Mouse (Mus musculus): Measurements from ENCODE around the gene Mipep.

Mipep gene

GRCm38 (mm10) chr14:60784427-60785315, at the start of gene Mipep:
Gene Mipep (plus strand): TSS chr14:60784573.
- peak; percentile 91 for DNase-seq (ENCODE audit: low read depth)

- DNase-seq (ENCODE audit: low read depth): no peak
Measured at GRCm38 (mm10) chr14:60735206-60735605, 49.2 kb upstream of the Mipep start.

GRCm38 (mm10) chr14:60735848-60736547, 48.4 kb upstream of the Mipep start:
- no peak for DNase-seq (ENCODE audit: low read depth)

- peak; percentile 53 for DNase-seq (ENCODE audit: low read depth)
Measured at GRCm38 (mm10) chr14:60736591-60737192, 47.7 kb upstream of the Mipep start.

- no peak for DNase-seq (ENCODE audit: low read depth)
Measured at GRCm38 (mm10) chr14:60737202-60737611, 47.2 kb upstream of the Mipep start.

- no peak for DNase-seq (ENCODE audit: low read depth)
Measured at GRCm38 (mm10) chr14:60738434-60738938, 45.9 kb upstream of the Mipep start.

- DNase-seq (ENCODE audit: low read depth): no peak
Measured at GRCm38 (mm10) chr14:60739155-60739554, 45.2 kb upstream of the Mipep start.

- DNase-seq (ENCODE audit: low read depth): no peak
Measured at GRCm38 (mm10) chr14:60739616-60740015, 44.8 kb upstream of the Mipep start.

- no peak for DNase-seq (ENCODE audit: low read depth)
Measured at GRCm38 (mm10) chr14:60740507-60740906, 43.9 kb upstream of the Mipep start.

GRCm38 (mm10) chr14:60741033-60741432, 43.3 kb upstream of the Mipep start:
- DNase-seq (ENCODE audit: low read depth): no peak

GRCm38 (mm10) chr14:60741490-60741981, 42.8 kb upstream of the Mipep start:
- no peak for DNase-seq (ENCODE audit: low read depth)

- DNase-seq (ENCODE audit: low read depth): no peak
Measured at GRCm38 (mm10) chr14:60743681-60744080, 40.7 kb upstream of the Mipep start.

- no peak for DNase-seq (ENCODE audit: low read depth)
Measured at GRCm38 (mm10) chr14:60745201-60745600, 39.2 kb upstream of the Mipep start.

- DNase-seq (ENCODE audit: low read depth): no peak
Measured at GRCm38 (mm10) chr14:60746141-60746540, 38.2 kb upstream of the Mipep start.

- no peak for DNase-seq (ENCODE audit: low read depth)
Measured at GRCm38 (mm10) chr14:60747154-60747870, 37.1 kb upstream of the Mipep start.

- no peak for DNase-seq (ENCODE audit: low read depth)
Measured at GRCm38 (mm10) chr14:60749880-60750279, 34.5 kb upstream of the Mipep start.

GRCm38 (mm10) chr14:60751581-60751980, 32.8 kb upstream of the Mipep start:
- no peak for DNase-seq (ENCODE audit: low read depth)

GRCm38 (mm10) chr14:60752892-60753800, 31.2 kb upstream of the Mipep start:
- no peak for DNase-seq (ENCODE audit: low read depth)

GRCm38 (mm10) chr14:60753801-60754126, 30.6 kb upstream of the Mipep start:
- no peak for DNase-seq (ENCODE audit: low read depth)

GRCm38 (mm10) chr14:60754656-60755055, 29.7 kb upstream of the Mipep start:
- no peak for DNase-seq (ENCODE audit: low read depth)

GRCm38 (mm10) chr14:60756271-60756670, 28.1 kb upstream of the Mipep start:
- no peak for DNase-seq (ENCODE audit: low read depth)

Measured in c-Kit-positive CD71-negative TER-119-negative erythroid progenitor cells, embryonic 14.5 days (primary cell).